Comparison of ENCODE assay signal across 34 mouse cellular contexts in the genomic region with DNA sequence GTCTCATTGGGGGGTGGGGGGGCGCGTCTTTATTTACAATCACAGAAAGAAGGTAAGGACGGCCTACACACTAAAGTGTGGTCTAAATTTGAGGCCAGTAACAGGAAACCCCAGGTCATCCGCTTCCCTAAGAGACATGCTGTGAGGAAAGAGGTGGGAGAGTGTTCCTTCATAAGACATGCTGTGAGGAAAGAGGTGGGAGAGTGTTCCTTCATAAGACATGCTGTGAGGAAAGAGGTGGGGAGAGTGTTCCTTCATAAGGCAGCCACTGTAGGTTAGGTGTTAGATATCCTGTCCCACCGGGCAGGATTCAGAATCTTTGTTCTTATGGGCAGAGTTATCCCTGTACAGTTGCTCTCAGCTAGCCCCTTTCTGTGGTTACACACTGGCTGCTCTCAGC. TPM values are rescaled to one million over a fixed set of nuclear protein-coding genes. Genes with fewer than 3 reads are reported as not detected.
"Had no signal": no experiment of that assay in that cellular context is flagged by ENCODE, and none has a peak within 500 bp of the region (broad histone marks: within the 10 kb centered on the region; RNA-seq: fewer than 3 reads in every experiment).

No protein-coding gene starts in this region.

- ATAC-seq: liver, embryonic 12.5 days; liver, postnatal 0 days; lung, postnatal 0 days; midbrain, embryonic 13.5 days; midbrain, embryonic 15.5 days; midbrain, embryonic 16.5 days had no signal

- H3K27me3 ChIP-seq: limb, embryonic 15.5 days; liver, embryonic 12.5 days; liver, embryonic 13.5 days; liver, embryonic 15.5 days; lung, embryonic 15.5 days; megakaryocyte, embryonic 14.5 days; midbrain, embryonic 12.5 days; midbrain, embryonic 13.5 days; midbrain, embryonic 15.5 days had no signal

- H3K36me3 ChIP-seq: limb, embryonic 13.5 days; limb, embryonic 15.5 days; liver, embryonic 12.5 days; liver, embryonic 13.5 days; liver, embryonic 15.5 days; lung, embryonic 15.5 days; midbrain, embryonic 10.5 days; midbrain, embryonic 12.5 days; midbrain, embryonic 13.5 days; midbrain, embryonic 15.5 days had no signal

- H3K4me2 ChIP-seq: limb, embryonic 13.5 days; limb, embryonic 15.5 days; liver, embryonic 11.5 days; liver, embryonic 12.5 days; liver, embryonic 13.5 days; liver, embryonic 15.5 days; lung, embryonic 14.5 days; lung, embryonic 15.5 days; midbrain, embryonic 11.5 days; midbrain, embryonic 12.5 days; midbrain, embryonic 13.5 days; midbrain, embryonic 15.5 days had no signal

- H3K4me1 ChIP-seq: limb, embryonic 15.5 days; liver, embryonic 12.5 days; liver, embryonic 13.5 days; liver, embryonic 15.5 days; lung, embryonic 15.5 days; megakaryocyte, embryonic 14.5 days; midbrain, embryonic 10.5 days; midbrain, embryonic 12.5 days; midbrain, embryonic 13.5 days; midbrain, embryonic 15.5 days had no signal

- H3K9me3 ChIP-seq: limb, embryonic 13.5 days; limb, embryonic 15.5 days; liver, embryonic 12.5 days; liver, embryonic 13.5 days; liver, embryonic 15.5 days; lung, embryonic 15.5 days; megakaryocyte, embryonic 14.5 days; midbrain, embryonic 10.5 days; midbrain, embryonic 12.5 days; midbrain, embryonic 13.5 days; midbrain, embryonic 15.5 days had no signal

- DNase-seq: left cerebral cortex, postnatal 4 days; liver; liver, embryonic 13.5 days; liver, postnatal 0 days; lung, adult 18-20 months; lung, adult 2 months; lung, embryonic 14.5 days; lung, postnatal 10 days; lung, postnatal 14 days; lung, postnatal 36 days; lung, postnatal 4 days; midbrain, embryonic 14.5 days had no signal

- H3K4me3 ChIP-seq: left cerebral cortex, adult 2 months; limb, embryonic 13.5 days; limb, embryonic 15.5 days; liver, embryonic 12.5 days; liver, embryonic 13.5 days; liver, embryonic 15.5 days; lung, embryonic 15.5 days; megakaryocyte, embryonic 14.5 days; midbrain, embryonic 10.5 days; midbrain, embryonic 12.5 days; midbrain, embryonic 13.5 days; midbrain, embryonic 15.5 days; myocyte had no signal

- H3K27ac ChIP-seq: left cerebral cortex, adult 2 months; limb, embryonic 13.5 days; limb, embryonic 15.5 days; liver, embryonic 12.5 days; liver, embryonic 13.5 days; liver, embryonic 14.5 days; liver, embryonic 15.5 days; lung, embryonic 15.5 days; macrophage; midbrain, embryonic 10.5 days; midbrain, embryonic 12.5 days; midbrain, embryonic 13.5 days; midbrain, embryonic 15.5 days had no signal

- H3K9ac ChIP-seq: limb, embryonic 13.5 days; limb, embryonic 15.5 days; liver, embryonic 12.5 days; liver, embryonic 13.5 days; liver, embryonic 14.5 days; liver, embryonic 15.5 days; liver, postnatal 0 days; lung, embryonic 14.5 days; lung, embryonic 15.5 days; midbrain, embryonic 12.5 days; midbrain, embryonic 13.5 days; midbrain, embryonic 15.5 days had no signal

RNA-seq across cellular contexts. Expression of a gene that starts 54.8 kb away (rescaled TPM):
- total RNA-seq: liver, adult 2 months; megakaryocyte progenitor cell, adult 5-6 weeks; megakaryocyte, adult 5-6 weeks; monocyte, adult 5-6 weeks had no signal
- polyA plus RNA-seq: macrophage had no signal
